Mouse (Mus musculus) embryonic facial prominence, embryonic 15.5 days (tissue): ENCODE results near the gene Wdr63. TPM values are rescaled to one million over a fixed set of nuclear protein-coding genes. Genes with fewer than 3 reads are reported as not detected.
"Not testable (repeated sequence)": the region's sequence is repeated elsewhere in the genome, so short reads cannot be mapped to it uniquely, and the experiment has no call there.

Experiments used
- ATAC-seq: fragments of 200-750 bp; cut with Nextera tagmentation; 2 replicates; pipeline ENCODE4 v1.8.0; 2017; ENCODE audit warnings: low read depth, moderate TSS enrichment; ENCODE audit not compliant: insufficient number of reproducible peaks, low FRiP score, low TSS enrichment
- H3K27ac ChIP-seq: fragments of 300-500 bp; sonication (generic); replicated peaks from 2 replicates; pipeline ENCODE4 v1.5.1; 2015; ENCODE audit warnings: mild to moderate bottlenecking, inconsistent platforms
- H3K27me3 ChIP-seq: fragments of 300-500 bp; sonication (generic); 2 replicates; pipeline ENCODE4 v1.6.1; 2015; ENCODE audit warnings: inconsistent platforms
- H3K36me3 ChIP-seq: fragments of 300-500 bp; sonication (generic); 2 replicates; pipeline ENCODE4 v1.6.1; 2015; ENCODE audit warnings: mild to moderate bottlenecking, inconsistent platforms
- H3K4me1 ChIP-seq: fragments of 300-500 bp; sonication (generic); 2 replicates; pipeline ENCODE4 v1.6.1; 2015; ENCODE audit warnings: inconsistent platforms
- H3K4me2 ChIP-seq: fragments of 300-500 bp; sonication (generic); replicated peaks from 2 replicates; pipeline ENCODE4 v1.6.1; 2015; ENCODE audit warnings: mild to moderate bottlenecking, inconsistent platforms
- H3K4me3 ChIP-seq: fragments of 300-500 bp; sonication (generic); replicated peaks from 2 replicates; pipeline ENCODE4 v1.5.1; 2015; ENCODE audit warnings: mild to moderate bottlenecking, inconsistent platforms
- H3K9ac ChIP-seq: fragments of 300-500 bp; sonication (generic); 2 replicates; pipeline ENCODE4 v1.6.1; 2015; ENCODE audit warnings: inconsistent platforms
- H3K9me3 ChIP-seq: fragments of 300-500 bp; sonication (generic); replicated peaks from 2 replicates; pipeline ENCODE4 v1.6.1; 2016; ENCODE audit warnings: inconsistent platforms
- WGBS: fragments of 180-500 bp; shearing (Covaris S2); methylation state at CpG from one replicate; pipeline ENCODE4 v1.1.7; 2015; 5-methylcytosine and 5-hydroxymethylcytosine counted together
- polyA plus RNA-seq: library from polyadenylated mRNA; unstranded; fragments of >200 nt; fragmentation: Nextera tagmentation; extraction: Ambion mirVana; gene quantifications from 2 replicates; pipeline ENCODE4 v1.2.1, GENCODE M21; 2015

The Wdr63 gene
- polyA plus RNA-seq, 1 experiment from 2014 or later = 8.3 TPM

GRCm38 (mm10) chr3:146010751-146011150 lies 97.2 kb downstream of the Wdr63 start:
- no peaks in the 10 kb centered on the region for H3K27me3 ChIP-seq
- no peak overlapping the region for H3K9ac ChIP-seq
- no peak; the same call in 1 of the 2 replicates for ATAC-seq
- no peaks in the 10 kb centered on the region for H3K9me3 ChIP-seq
- H3K36me3 ChIP-seq = peaks cover 32% of the 10 kb centered on the region
- WGBS = 71% methylated on average over 4 of the region's 4 CpGs
- peak overlapping the region; percentile 61 for H3K27ac ChIP-seq
- no peak overlapping the region for H3K4me3 ChIP-seq
- H3K4me2 ChIP-seq = no peak overlapping the region
- H3K4me1 ChIP-seq = peaks cover 6% of the 10 kb centered on the region; the same call in 1 of the 2 replicates

- H3K4me1 ChIP-seq = peaks cover 6% of the 10 kb centered on the region; the same call in 1 of the 2 replicates
- peak overlapping the region; percentile 61 for H3K27ac ChIP-seq
- peak overlapping the region; percentile 11; the same call in 1 of the 2 replicates for H3K4me2 ChIP-seq
- H3K36me3 ChIP-seq = peaks cover 27% of the 10 kb centered on the region
- H3K9ac ChIP-seq = no peak overlapping the region
- no peaks in the 10 kb centered on the region for H3K9me3 ChIP-seq
- no peaks in the 10 kb centered on the region for H3K27me3 ChIP-seq
- ATAC-seq = peak; percentile 82
- WGBS = 26% methylated on average over 20 of the region's 20 CpGs
- H3K4me3 ChIP-seq = 0 out of 2 replicates have a peak overlapping the region, but pooled peaks have one; percentile 0
Observed at GRCm38 (mm10) chr3:146009859-146010645, 97.9 kb downstream of the Wdr63 start.

- no peak overlapping the region for H3K9ac ChIP-seq
- peaks cover 28% of the 10 kb centered on the region for H3K36me3 ChIP-seq
- H3K4me2 ChIP-seq = no peak overlapping the region
- no peak for ATAC-seq
- peaks cover 6% of the 10 kb centered on the region; the same call in 1 of the 2 replicates for H3K4me1 ChIP-seq
- H3K27me3 ChIP-seq = no peaks in the 10 kb centered on the region
- no peak overlapping the region for H3K27ac ChIP-seq
- H3K9me3 ChIP-seq = no peaks in the 10 kb centered on the region
- H3K4me3 ChIP-seq = no peak overlapping the region
- WGBS = 72% methylated on average over 6 of the region's 6 CpGs
Observed at GRCm38 (mm10) chr3:146007872-146008271, 100.1 kb downstream of the Wdr63 start.

GRCm38 (mm10) chr3:146004347-146005051 lies 103.4 kb downstream of the Wdr63 start:
- Histone ChIP-seq H3K4me2 (no peak overlapping the region), H3K9me3 (no peaks in the 10 kb centered on the region), H3K36me3 (peaks cover 53% of the 10 kb centered on the region), H3K4me1 (no peaks in the 10 kb centered on the region), H3K4me3 (no peak overlapping the region), H3K27me3 (no peaks in the 10 kb centered on the region), H3K9ac (no peak overlapping the region), H3K27ac (no peak overlapping the region)
- WGBS = 92% methylated on average over 14 of the region's 14 CpGs
- ATAC-seq = no peak

- not testable (repeated sequence) for H3K9me3 ChIP-seq, H3K4me2 ChIP-seq, H3K27ac ChIP-seq, H3K4me3 ChIP-seq, H3K9ac ChIP-seq, ATAC-seq, H3K27me3 ChIP-seq
- peaks cover 24% of the 10 kb centered on the region for H3K36me3 ChIP-seq
- H3K4me1 ChIP-seq = peaks cover 20% of the 10 kb centered on the region
- WGBS = 77% methylated on average over 5 of the region's 5 CpGs
Observed at GRCm38 (mm10) chr3:145996539-145996938, 111.4 kb downstream of the Wdr63 start.

- ATAC-seq = no peak
- no peaks in the 10 kb centered on the region for H3K9me3 ChIP-seq
- peaks cover 14% of the 10 kb centered on the region for H3K36me3 ChIP-seq
- H3K9ac ChIP-seq = no peak overlapping the region
- H3K27ac ChIP-seq = no peak overlapping the region
- no peak overlapping the region for H3K4me3 ChIP-seq
- H3K27me3 ChIP-seq = no peaks in the 10 kb centered on the region
- peaks cover 23% of the 10 kb centered on the region for H3K4me1 ChIP-seq
- no peak overlapping the region for H3K4me2 ChIP-seq
- WGBS = 84% methylated on average over 5 of the region's 5 CpGs
Observed at GRCm38 (mm10) chr3:145995489-145995888, 112.4 kb downstream of the Wdr63 start.

- Histone ChIP-seq H3K27me3 (no peaks in the 10 kb centered on the region), H3K4me1 (peaks cover 37% of the 10 kb centered on the region), H3K4me3 (no peak overlapping the region), H3K36me3 (peaks cover 4% of the 10 kb centered on the region; the same call in 1 of the 2 replicates), H3K9me3 (no peaks in the 10 kb centered on the region), H3K4me2 (no peak overlapping the region), H3K27ac (no peak overlapping the region), H3K9ac (no peak overlapping the region)
- ATAC-seq = no peak
- WGBS = 72% methylated on average over 14 of the region's 14 CpGs
Observed at GRCm38 (mm10) chr3:145993481-145994201, 114.3 kb downstream of the Wdr63 start.

- Histone ChIP-seq H3K27me3 (no peaks in the 10 kb centered on the region), H3K9ac (no peak overlapping the region), H3K4me2 (no peak overlapping the region), H3K27ac (peak overlapping the region; percentile 52), H3K4me3 (no peak overlapping the region), H3K36me3 (no peaks in the 10 kb centered on the region), H3K4me1 (peaks cover 38% of the 10 kb centered on the region), H3K9me3 (no peaks in the 10 kb centered on the region)
- 49% methylated on average over 10 of the region's 10 CpGs for WGBS
- no peak for ATAC-seq
Observed at GRCm38 (mm10) chr3:145992796-145993195, 115.1 kb downstream of the Wdr63 start.

- Histone ChIP-seq H3K27ac (peak overlapping the region; percentile 52; the same call in 1 of the 2 replicates), H3K4me1 (peaks cover 38% of the 10 kb centered on the region), H3K27me3 (no peaks in the 10 kb centered on the region), H3K4me3 (no peak overlapping the region), H3K4me2 (no peak overlapping the region), H3K9me3 (no peaks in the 10 kb centered on the region), H3K9ac (no peak overlapping the region), H3K36me3 (no peaks in the 10 kb centered on the region)
- ATAC-seq = no peak
- WGBS = 71% methylated on average over 10 of the region's 10 CpGs
Observed at GRCm38 (mm10) chr3:145991976-145992730, 115.8 kb downstream of the Wdr63 start.

GRCm38 (mm10) chr3:145991130-145991529 lies 116.8 kb downstream of the Wdr63 start:
- Histone ChIP-seq H3K9me3 (no peaks in the 10 kb centered on the region), H3K4me2 (peak overlapping the region; percentile 32; the same call in 1 of the 2 replicates), H3K27me3 (no peaks in the 10 kb centered on the region; the same call in 1 of the 2 replicates), H3K4me1 (peaks cover 38% of the 10 kb centered on the region), H3K9ac (no peak overlapping the region), H3K4me3 (no peak overlapping the region), H3K36me3 (no peaks in the 10 kb centered on the region), H3K27ac (no peak overlapping the region)
- ATAC-seq = no peak
- 54% methylated on average over 13 of the region's 13 CpGs for WGBS
